Mouse (Mus musculus): ENCODE data around the gene Rbks. TPM values are rescaled to one million over a fixed set of nuclear protein-coding genes. Genes with fewer than 3 reads are reported as not detected.

Rbks gene
- polyA plus RNA-seq, 1 experiment from 2014 or later, result 2.9 TPM

Small RNA genes within 50 kb of the gene (microRNA-seq; reads per million reads assigned to microRNA genes)
- not detected for gene Mir3473e

Other genes starting within 250 kb of the Rbks start
- 46.6 and 49.1 TPM in 2 replicates for gene Zfp512, start 245.2 kb downstream of the Rbks start, polyA plus RNA-seq (2015; fragmentation: Nextera tagmentation; extraction: Ambion mirVana)
- not detected in 2 replicates for gene 4930548H24Rik, start 211.9 kb downstream of the Rbks start, polyA plus RNA-seq (2015; fragmentation: Nextera tagmentation; extraction: Ambion mirVana)
- 50.9 and 54.2 TPM in 2 replicates for gene Gpn1, start 202.9 kb downstream of the Rbks start, polyA plus RNA-seq (2015; fragmentation: Nextera tagmentation; extraction: Ambion mirVana)
- 30.2 and 30.8 TPM in 2 replicates for gene Slc4a1ap, start 170.6 kb downstream of the Rbks start, polyA plus RNA-seq (2015; fragmentation: Nextera tagmentation; extraction: Ambion mirVana)
- 21.8 and 23.3 TPM in 2 replicates for gene Supt7l, start 169.8 kb downstream of the Rbks start, polyA plus RNA-seq (2015; fragmentation: Nextera tagmentation; extraction: Ambion mirVana)
- gene Mrpl33, start 100.7 kb downstream of the Rbks start, polyA plus RNA-seq (2015; fragmentation: Nextera tagmentation; extraction: Ambion mirVana), result 278 and 282 TPM in 2 replicates
- 50.5 and 53.3 TPM in 2 replicates for gene Babam2, start 57 bp upstream of the Rbks start, polyA plus RNA-seq (2015; fragmentation: Nextera tagmentation; extraction: Ambion mirVana)